Mouse (Mus musculus): ENCODE results near the gene Gm15262. TPM values are rescaled to one million over a fixed set of nuclear protein-coding genes. Genes with fewer than 3 reads are reported as not detected.

The Gm15262 gene
- polyA plus RNA-seq, 1 experiment from 2014 or later: not detected

Other genes with a start within 250 kb of the Gm15262 start
- 3.3 and 4.8 TPM in 2 replicates for gene Scml2, start 170.3 kb upstream of the Gm15262 start, polyA plus RNA-seq (2014; fragmentation: Nextera tagmentation; extraction: Ambion mirVana)

All from kidney, embryonic 14.5 days (tissue).